Mouse (Mus musculus) c-Kit-positive CD71-negative TER-119-negative erythroid progenitor cells, embryonic 14.5 days (primary cell): ENCODE results near the gene Olfr525.

Experiments used
- DNase-seq: peaks from one replicate; pipeline ENCODE4 v3.0.0-alpha.2; 2013; ENCODE audit warnings: low read depth

Gene Olfr525

DNA sequence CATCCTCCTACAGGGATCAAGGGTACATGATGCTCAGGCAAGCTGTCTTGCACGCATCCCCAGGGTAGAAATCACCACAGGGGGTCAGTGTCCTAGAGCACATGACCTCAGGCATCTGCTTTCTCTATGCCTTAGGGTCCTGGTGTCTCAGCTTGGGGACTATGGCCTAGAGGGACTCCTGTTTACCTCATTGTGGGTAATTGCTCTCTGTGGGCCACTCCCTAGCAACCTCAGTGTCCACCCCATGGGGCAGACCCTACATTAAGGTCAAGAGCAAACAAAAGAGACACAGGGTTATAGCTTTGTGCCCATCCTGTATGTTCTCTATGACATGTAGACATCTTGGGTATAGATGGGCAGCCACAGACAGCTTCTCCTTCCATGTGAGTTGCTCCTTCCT is at the start of gene Olfr525:
Olfr525 (plus strand) TSS at position 301 of the 400 bp plus-strand sequence.
- no peak for DNase-seq

DNA sequence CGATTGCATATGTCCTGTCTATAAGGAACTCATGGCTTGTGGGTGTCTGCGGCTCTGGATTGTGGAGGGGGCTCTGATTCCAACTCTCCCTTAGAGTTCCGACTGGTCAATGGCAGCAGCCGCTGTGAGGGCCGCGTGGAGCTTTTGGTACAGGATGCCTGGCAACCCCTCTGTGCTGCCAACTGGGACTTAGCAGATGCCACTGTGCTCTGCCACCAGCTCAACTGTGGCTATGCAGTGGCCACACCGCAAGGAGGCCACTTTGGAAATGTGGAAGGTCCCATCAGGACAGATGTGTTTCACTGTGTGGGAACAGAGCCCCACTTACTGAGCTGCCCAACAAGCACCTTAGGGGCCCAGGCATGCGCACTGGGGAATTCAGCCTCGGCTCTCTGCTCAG is 24.9 kb upstream of the Olfr525 start:
- DNase-seq, result no peak

DNA sequence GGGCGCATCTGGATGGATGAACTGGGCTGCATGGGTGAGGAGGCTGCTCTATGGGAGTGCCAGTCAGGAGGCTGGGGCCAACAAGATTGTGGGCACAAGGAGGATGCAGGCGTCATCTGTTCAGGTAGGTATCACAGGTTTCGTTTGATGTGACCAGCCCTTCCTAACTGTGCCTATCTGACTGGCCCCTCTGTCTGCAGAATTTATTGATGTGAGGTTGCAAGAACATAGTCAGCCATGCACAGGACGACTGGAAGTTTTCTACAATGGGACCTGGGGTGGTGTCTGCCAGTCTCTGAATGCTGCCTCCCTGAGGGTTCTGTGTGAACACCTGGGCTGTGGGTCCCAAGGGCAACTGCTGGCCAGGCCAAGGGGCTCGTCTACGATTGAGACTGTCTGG is 23.8 kb upstream of the Olfr525 start:
- DNase-seq, result no peak

DNA sequence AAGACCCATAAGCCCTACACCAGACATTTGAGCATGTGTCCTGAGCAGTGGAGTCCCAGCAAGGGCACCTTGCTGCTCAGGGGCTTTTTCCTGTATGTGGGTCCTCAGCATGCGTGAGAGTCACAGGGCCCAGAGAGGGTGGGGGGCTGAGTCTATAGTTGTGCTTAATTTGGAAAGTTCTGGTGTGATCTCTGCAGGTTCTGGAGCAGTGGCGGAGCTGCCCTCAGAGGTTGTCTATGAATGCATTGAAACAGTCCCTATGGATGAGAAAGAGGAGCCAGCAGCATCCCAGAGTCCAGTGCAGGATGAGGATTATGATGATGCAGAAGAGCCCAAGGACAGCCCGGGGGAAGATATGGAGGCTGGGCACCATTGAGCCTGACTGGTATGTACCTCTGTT is 21.2 kb upstream of the Olfr525 start:
- no peak for DNase-seq

DNA sequence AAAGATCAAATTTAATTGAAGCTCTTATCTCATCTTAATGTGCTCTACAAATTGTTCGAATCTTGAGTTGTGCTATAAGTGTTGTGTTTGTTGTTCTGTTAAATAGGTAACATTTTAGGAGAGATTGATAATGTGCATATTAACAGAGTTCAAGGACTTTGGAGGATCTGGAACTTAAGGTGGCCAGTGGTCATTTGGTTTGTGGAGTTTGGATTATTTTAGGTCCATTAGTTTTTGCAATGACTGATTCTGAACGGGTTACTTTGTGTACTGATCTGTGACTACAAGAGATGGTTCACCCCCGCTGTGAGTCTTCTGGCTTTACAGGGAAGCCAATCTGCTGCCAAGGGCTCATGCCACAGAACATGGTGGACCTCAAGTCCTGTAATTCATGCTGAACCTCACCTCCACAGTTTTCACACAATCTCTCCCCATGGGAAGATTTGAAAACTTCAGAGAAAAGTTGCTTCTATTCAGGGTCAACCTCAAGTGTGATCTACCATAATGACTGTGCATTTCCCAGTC is 735 bp upstream of the Olfr525 start:
- DNase-seq, result no peak

DNA sequence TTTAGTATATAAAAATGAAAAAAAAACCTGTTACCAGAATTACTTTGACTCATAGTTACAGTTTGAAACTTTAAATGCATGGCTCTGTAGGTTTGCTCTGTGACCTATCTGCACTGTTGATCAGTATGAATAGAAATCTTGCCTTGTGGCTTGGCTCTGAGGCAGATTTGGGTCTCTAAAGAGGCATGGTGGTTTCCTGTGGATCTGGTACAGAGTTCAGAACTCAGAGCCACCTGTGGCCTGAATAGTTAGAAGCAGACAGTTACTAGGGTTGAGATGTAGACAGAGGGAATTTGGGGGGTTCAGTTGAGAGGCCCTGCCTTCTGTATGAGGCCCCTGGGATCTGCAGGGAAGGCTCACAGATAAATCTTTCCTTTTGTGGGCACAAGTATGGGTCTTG is 477 bp downstream of the Olfr525 start:
- no peak for DNase-seq

DNA sequence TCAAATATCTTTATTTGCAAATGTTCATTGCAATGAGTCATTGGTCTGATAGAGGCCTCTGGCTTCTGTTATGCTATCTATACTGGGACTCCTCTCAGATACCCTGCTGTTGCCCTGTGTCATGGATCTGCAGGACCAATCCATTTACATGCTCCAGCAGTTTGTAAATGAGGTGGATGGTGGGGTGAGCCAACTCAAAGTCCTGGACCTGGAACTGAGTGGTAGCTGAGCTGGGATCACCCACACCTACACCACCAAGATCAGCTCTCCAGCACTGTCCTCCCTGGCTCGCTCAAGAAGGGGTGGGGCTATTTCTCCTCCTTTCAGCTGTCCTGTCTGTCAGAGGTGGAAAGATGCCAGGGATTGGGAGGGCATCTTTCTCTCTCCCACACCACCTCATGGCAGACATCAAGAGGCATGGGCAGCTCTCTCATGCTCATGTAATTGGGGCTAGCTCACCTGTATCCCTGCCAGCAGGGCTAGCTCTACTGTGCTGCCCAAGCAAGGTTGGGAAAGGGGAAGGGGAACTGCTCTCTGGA is 9.2 kb downstream of the Olfr525 start:
- no peak for DNase-seq

DNA sequence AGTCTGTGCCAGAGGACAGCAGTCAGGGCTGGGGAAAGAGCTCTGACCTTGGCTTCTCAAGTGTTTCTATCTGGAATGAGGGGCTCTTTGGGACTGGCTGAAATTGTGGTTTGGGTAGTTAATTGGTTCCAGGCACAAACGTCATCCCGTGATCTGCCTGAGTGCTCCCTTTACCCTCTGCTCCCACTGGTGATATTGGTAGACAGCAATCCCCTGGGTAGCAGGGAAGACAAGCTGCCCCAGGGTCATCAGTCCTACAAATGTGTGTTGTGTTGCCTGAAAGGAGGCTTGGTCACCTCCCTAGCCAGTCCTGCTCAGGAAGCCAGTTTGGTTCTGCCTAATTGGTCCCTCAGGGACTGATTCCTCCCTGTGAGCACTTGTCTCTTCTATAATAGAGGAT is 13.1 kb downstream of the Olfr525 start, which contains the start of gene Olfr527:
Olfr527 (plus strand) TSS at position 301 of the 400 bp plus-strand sequence.
- no peak for DNase-seq

DNA sequence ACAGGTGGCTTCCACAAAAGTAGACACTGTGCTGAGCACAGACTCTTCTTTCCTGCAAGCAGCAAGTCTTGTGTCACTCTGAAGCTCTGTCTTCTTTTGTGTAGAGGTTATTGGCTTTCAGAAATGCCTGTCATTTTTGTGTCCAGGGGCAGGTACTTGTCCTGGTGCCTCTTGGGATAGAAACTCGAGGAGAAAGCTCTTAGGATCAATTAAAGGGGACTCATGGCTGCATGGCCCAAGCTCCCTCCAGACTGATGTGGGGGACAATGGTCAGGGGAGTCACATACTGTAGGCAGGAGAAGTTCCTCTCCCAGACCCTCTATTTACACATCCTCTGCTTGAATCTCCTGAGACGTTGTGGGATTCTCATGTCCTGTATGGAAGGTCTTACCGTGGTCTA is 40.9 kb downstream of the Olfr525 start, which contains the start of gene Olfr60:
Olfr60 (minus strand) TSS at position 101 of the 400 bp plus-strand sequence.
- no peak for DNase-seq

DNA sequence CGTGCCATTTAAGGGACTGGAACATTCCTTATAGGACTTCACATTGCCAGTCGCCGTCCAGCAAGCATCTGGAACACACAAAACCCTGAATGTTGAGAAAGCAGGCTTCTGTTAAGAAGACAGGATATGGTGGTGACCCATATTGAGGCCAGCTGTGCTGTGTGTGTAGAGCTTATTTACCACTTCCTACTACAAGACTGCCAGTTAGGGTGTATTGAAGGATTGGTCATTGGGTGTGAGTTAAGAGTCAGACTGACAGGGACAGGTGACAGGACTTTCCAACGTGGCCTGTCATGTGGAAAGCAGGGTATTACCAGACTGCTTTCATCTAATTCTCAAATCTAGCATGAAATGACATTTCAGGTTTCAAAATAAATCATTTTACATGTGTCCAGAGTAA is 53.6 kb downstream of the Olfr525 start:
- no peak for DNase-seq

DNA sequence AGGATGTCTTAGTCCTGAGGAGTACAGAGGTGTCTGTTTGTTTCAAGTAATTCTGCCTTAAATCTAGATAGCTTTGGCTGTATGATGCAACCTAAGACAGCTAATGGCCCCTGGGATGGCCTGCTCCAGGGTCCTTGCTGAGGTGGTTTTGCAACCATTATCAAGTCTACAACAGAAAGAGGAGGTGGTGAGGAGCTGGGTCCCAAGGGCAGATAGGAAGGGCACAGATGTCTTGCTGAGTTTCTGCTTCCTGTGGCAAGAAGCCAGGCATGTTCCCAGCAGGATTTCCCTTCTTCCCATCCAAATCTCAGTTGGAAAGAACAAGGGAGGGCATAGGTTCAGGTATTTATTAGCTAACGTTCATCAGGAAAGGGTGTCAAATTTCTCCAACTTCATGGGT is 55.6 kb downstream of the Olfr525 start, which contains the start of gene Olfr530:
Olfr530 (minus strand) TSS at position 101 of the 400 bp plus-strand sequence.
- DNase-seq, result no peak

DNA sequence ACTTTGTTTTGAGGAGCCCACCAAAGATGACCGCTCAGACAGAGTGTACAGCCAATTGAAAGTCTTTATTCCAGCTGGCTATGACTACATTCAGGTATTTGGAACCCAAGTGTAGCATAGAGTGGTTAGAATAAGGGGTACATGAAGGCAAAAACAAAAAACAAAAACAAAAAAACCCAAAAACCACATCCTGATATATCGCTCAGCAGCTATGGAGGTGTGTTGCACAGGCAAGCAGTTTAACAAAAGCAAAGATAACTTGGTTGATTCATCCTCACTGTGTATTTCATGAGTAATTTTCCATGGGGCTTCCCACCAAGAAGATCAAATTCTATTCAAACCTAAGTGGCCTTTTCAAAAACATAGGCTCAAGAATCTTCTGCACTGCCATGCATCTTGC is 56.3 kb downstream of the Olfr525 start:
- no peak for DNase-seq
